Mouse (Mus musculus): Measurements from ENCODE around the gene Sh3bgrl. TPM values are rescaled to one million over a fixed set of nuclear protein-coding genes. Genes with fewer than 3 reads are reported as not detected.

The Sh3bgrl gene
- polyA plus RNA-seq, 1 experiment from 2014 or later: 187 TPM

Other genes with a start within 250 kb of the Sh3bgrl start
- 25.1 and 28.5 TPM in 2 replicates for gene Hmgn5, start 82.0 kb upstream of the Sh3bgrl start, polyA plus RNA-seq (2016; fragmentation: Nextera tagmentation; extraction: Ambion mirVana)
- 0.14 and 0.18 TPM in 2 replicates for gene Gm6377, start 101.4 kb downstream of the Sh3bgrl start, polyA plus RNA-seq (2016; fragmentation: Nextera tagmentation; extraction: Ambion mirVana)

Measured in limb, embryonic 12.5 days (tissue).